Mouse (Mus musculus): ENCODE measurements around the gene Hspb9. TPM values are rescaled to one million over a fixed set of nuclear protein-coding genes. Genes with fewer than 3 reads are reported as not detected.

Hspb9 gene
- polyA plus RNA-seq, 1 experiment = 0.54 TPM

GRCm38 (mm10) chr11:100738066-100738604, 24.5 kb downstream of the Hspb9 start, which contains the start of gene Rab5c:
Gene Rab5c (minus strand): TSS chr11:100738215.
- Histone ChIP-seq H3K27me3 (replicated peaks) (no peaks in the 10 kb centered on the region), H3K4me3 (replicated peaks) (peak within 1 kb of the TSS; percentile 99), H3K9me3 (no peaks in the 10 kb centered on the region), H3K4me1 (peaks cover 56% of the 10 kb centered on the region), H3K36me3 (replicated peaks; ENCODE audit: low read length) (peaks cover 20% of the 10 kb centered on the region)
- TF ChIP-seq FLI1 (IDR thresholded peaks at IDR 0.05; ENCODE audit: low read length) = peak; percentile 58; the same call in 1 of the 2 replicates
- peak; percentile 60; the same call in 1 of the 3 replicates for TF ChIP-seq GATA1 (IDR thresholded peaks at IDR 0.05; ENCODE audit: borderline replicate concordance, low read length)

GRCm38 (mm10) chr11:100738749-100739148, 25.1 kb downstream of the Hspb9 start:
- Histone ChIP-seq H3K27me3 (replicated peaks) (no peaks in the 10 kb centered on the region), H3K4me1 (peaks cover 50% of the 10 kb centered on the region), H3K4me3 (replicated peaks) (peak overlapping the region; percentile 99), H3K9me3 (no peaks in the 10 kb centered on the region), H3K36me3 (replicated peaks; ENCODE audit: low read length) (peaks cover 14% of the 10 kb centered on the region)
- TF ChIP-seq FLI1 (IDR thresholded peaks at IDR 0.05; ENCODE audit: low read length) (no peak), GATA1 (IDR thresholded peaks at IDR 0.05; ENCODE audit: borderline replicate concordance, low read length) (no peak)

GRCm38 (mm10) chr11:100741348-100741747, 27.7 kb downstream of the Hspb9 start:
- H3K9me3 ChIP-seq = no peaks in the 10 kb centered on the region
- peaks cover 31% of the 10 kb centered on the region for H3K4me1 ChIP-seq
- no peak overlapping the region for H3K4me3 ChIP-seq (replicated peaks)
- peaks cover 14% of the 10 kb centered on the region for H3K27me3 ChIP-seq (replicated peaks)
- no peaks in the 10 kb centered on the region for H3K36me3 ChIP-seq (replicated peaks; ENCODE audit: low read length)
- TF ChIP-seq FLI1 (IDR thresholded peaks at IDR 0.05; ENCODE audit: low read length) = no peak
- TF ChIP-seq GATA1 (IDR thresholded peaks at IDR 0.05; ENCODE audit: borderline replicate concordance, low read length) = no peak

- no peaks in the 10 kb centered on the region for H3K36me3 ChIP-seq (replicated peaks; ENCODE audit: low read length)
Observed at GRCm38 (mm10) chr11:100745085-100745484, 31.4 kb downstream of the Hspb9 start.

GRCm38 (mm10) chr11:100746546-100746945, 32.9 kb downstream of the Hspb9 start:
- TF ChIP-seq GATA1 (IDR thresholded peaks at IDR 0.05; ENCODE audit: borderline replicate concordance, low read length) (no peak), FLI1 (IDR thresholded peaks at IDR 0.05; ENCODE audit: low read length) (no peak)
- H3K27me3 ChIP-seq (replicated peaks) = peaks cover 53% of the 10 kb centered on the region
- peaks cover 23% of the 10 kb centered on the region for H3K4me1 ChIP-seq
- H3K9me3 ChIP-seq = peaks cover 2% of the 10 kb centered on the region
- H3K4me3 ChIP-seq (replicated peaks) = no peak overlapping the region
- no peaks in the 10 kb centered on the region for H3K36me3 ChIP-seq (replicated peaks; ENCODE audit: low read length)

More at GRCm38 (mm10) chr11:100745085-100745484, 31.4 kb downstream of the Hspb9 start:
- Histone ChIP-seq H3K4me3 (replicated peaks) (no peak overlapping the region), H3K4me1 (peaks cover 18% of the 10 kb centered on the region), H3K9me3 (no peaks in the 10 kb centered on the region), H3K27me3 (replicated peaks) (peaks cover 48% of the 10 kb centered on the region)
- no peak for TF ChIP-seq FLI1 (IDR thresholded peaks at IDR 0.05; ENCODE audit: low read length)
- TF ChIP-seq GATA1 (IDR thresholded peaks at IDR 0.05; ENCODE audit: borderline replicate concordance, low read length) = no peak

GRCm38 (mm10) chr11:100747114-100747513, 33.5 kb downstream of the Hspb9 start:
- TF ChIP-seq FLI1 (IDR thresholded peaks at IDR 0.05; ENCODE audit: low read length) (no peak), GATA1 (IDR thresholded peaks at IDR 0.05; ENCODE audit: borderline replicate concordance, low read length) (no peak)
- Histone ChIP-seq H3K9me3 (peaks cover 3% of the 10 kb centered on the region), H3K4me1 (peaks cover 23% of the 10 kb centered on the region), H3K36me3 (replicated peaks; ENCODE audit: low read length) (no peaks in the 10 kb centered on the region), H3K4me3 (replicated peaks) (no peak overlapping the region), H3K27me3 (replicated peaks) (peaks cover 58% of the 10 kb centered on the region)

GRCm38 (mm10) chr11:100748620-100749019, 35.0 kb downstream of the Hspb9 start:
- no peaks in the 10 kb centered on the region for H3K36me3 ChIP-seq (replicated peaks; ENCODE audit: low read length)
- peaks cover 19% of the 10 kb centered on the region for H3K4me1 ChIP-seq
- H3K4me3 ChIP-seq (replicated peaks) = no peak overlapping the region
- H3K27me3 ChIP-seq (replicated peaks) = peaks cover 69% of the 10 kb centered on the region
- TF ChIP-seq FLI1 (IDR thresholded peaks at IDR 0.05; ENCODE audit: low read length) = no peak
- no peak for TF ChIP-seq GATA1 (IDR thresholded peaks at IDR 0.05; ENCODE audit: borderline replicate concordance, low read length)
- H3K9me3 ChIP-seq = peaks cover 3% of the 10 kb centered on the region

GRCm38 (mm10) chr11:100749469-100749868, 35.8 kb downstream of the Hspb9 start:
- Histone ChIP-seq H3K36me3 (replicated peaks; ENCODE audit: low read length) (no peaks in the 10 kb centered on the region), H3K4me1 (peaks cover 24% of the 10 kb centered on the region), H3K4me3 (replicated peaks) (peak overlapping the region; percentile 57), H3K27me3 (replicated peaks) (peaks cover 74% of the 10 kb centered on the region), H3K9me3 (peaks cover 3% of the 10 kb centered on the region)
- TF ChIP-seq GATA1 (IDR thresholded peaks at IDR 0.05; ENCODE audit: borderline replicate concordance, low read length) (no peak), FLI1 (IDR thresholded peaks at IDR 0.05; ENCODE audit: low read length) (no peak)

GRCm38 (mm10) chr11:100750127-100750526, 36.5 kb downstream of the Hspb9 start:
- TF ChIP-seq FLI1 (IDR thresholded peaks at IDR 0.05; ENCODE audit: low read length) (no peak), GATA1 (IDR thresholded peaks at IDR 0.05; ENCODE audit: borderline replicate concordance, low read length) (no peak)
- peaks cover 3% of the 10 kb centered on the region for H3K9me3 ChIP-seq
- H3K4me1 ChIP-seq = peaks cover 23% of the 10 kb centered on the region
- peaks cover 79% of the 10 kb centered on the region for H3K27me3 ChIP-seq (replicated peaks)
- H3K36me3 ChIP-seq (replicated peaks; ENCODE audit: low read length) = no peaks in the 10 kb centered on the region
- peak overlapping the region; percentile 8 for H3K4me3 ChIP-seq (replicated peaks)

GRCm38 (mm10) chr11:100752294-100752693, 38.6 kb downstream of the Hspb9 start:
- H3K4me3 ChIP-seq (replicated peaks) = no peak overlapping the region
- peaks cover 3% of the 10 kb centered on the region for H3K9me3 ChIP-seq
- peaks cover 80% of the 10 kb centered on the region for H3K27me3 ChIP-seq (replicated peaks)
- H3K4me1 ChIP-seq = peaks cover 21% of the 10 kb centered on the region
- TF ChIP-seq FLI1 (IDR thresholded peaks at IDR 0.05; ENCODE audit: low read length) (no peak), GATA1 (IDR thresholded peaks at IDR 0.05; ENCODE audit: borderline replicate concordance, low read length) (no peak)
- no peaks in the 10 kb centered on the region for H3K36me3 ChIP-seq (replicated peaks; ENCODE audit: low read length)

Data from megakaryocyte, embryonic 14.5 days (primary cell).